Comparison of ENCODE assay signal across 13 mouse cellular contexts in the genomic region with DNA sequence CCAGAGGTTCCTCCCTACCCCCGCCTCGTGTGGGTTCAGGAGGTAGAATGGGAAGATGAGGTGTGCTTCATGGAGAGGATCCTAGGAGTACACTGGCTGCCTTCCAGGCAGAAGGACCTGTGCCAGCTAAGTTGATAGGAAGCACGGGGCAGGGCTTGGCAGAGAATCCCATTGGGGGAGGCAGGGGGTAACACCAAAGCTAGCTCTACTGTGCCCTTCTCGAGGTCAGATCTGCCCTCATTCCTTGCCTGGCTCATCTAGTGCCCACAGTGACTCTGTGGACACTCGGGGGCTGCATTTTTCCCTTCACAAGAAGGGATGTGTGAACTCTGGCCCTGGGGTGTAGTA. TPM values are rescaled to one million over a fixed set of nuclear protein-coding genes. Genes with fewer than 3 reads are reported as not detected.
DNase-seq lines count a peak whose midpoint lies in the region.
"Had no signal": no experiment of that assay in that cellular context is flagged by ENCODE, and none has a peak within 500 bp of the region (broad histone marks: within the 10 kb centered on the region; RNA-seq: fewer than 3 reads in every experiment).

No protein-coding gene starts in this region.

- intact Hi-C loops in heart, postnatal 14 days (cut with DNase I), result no loop called here

- peak; percentile 42 for DNase-seq in kidney, adult 18-20 months
- no peak for DNase-seq in kidney, adult 8-10 months
- peak; percentile 70 to 80 for DNase-seq in adrenal gland, postnatal 36 days
- peak; percentile 76 for DNase-seq in cerebellum, adult 9-11 months
- DNase-seq in heart, postnatal 14 days, result peak; percentile 76 to 87
- DNase-seq in right cerebral cortex, postnatal 36 days (ENCODE audit: low spot score in 2 of 2), result no peak
- DNase-seq in spleen, adult 18-20 months, result no peak
- DNase-seq in layer of hippocampus, postnatal 36 days, result no peak
- DNase-seq: layer of hippocampus, adult 9-11 months; lung, embryonic 14.5 days; right cerebral cortex, postnatal 14 days; thymus, postnatal 4 days had no signal

RNA-seq across cellular contexts. Expression of a gene that starts 12.7 kb away (rescaled TPM):
- 10 to 100 TPM; 22.2 to 22.9 TPM for total RNA-seq in adrenal gland, postnatal 36 days (2021)
- total RNA-seq in heart, postnatal 14 days (2021), result 10 to 100 TPM; 15.5 to 16.3 TPM
- total RNA-seq in layer of hippocampus, postnatal 36 days (2021), result 10 to 100 TPM; 25.7 to 26.5 TPM

RNA-seq across cellular contexts. Expression of a gene that starts 21.5 kb away (rescaled TPM):
- 1 to 10 TPM; 1.3 to 1.9 TPM for total RNA-seq in adrenal gland, postnatal 36 days (2021)
- total RNA-seq in heart, postnatal 14 days (2021), result 1 to 10 TPM; 1.3 to 1.5 TPM
- total RNA-seq in layer of hippocampus, postnatal 36 days (2021), result 1 to 10 TPM; 1.6 to 2.1 TPM

RNA-seq across cellular contexts. Expression of a gene that starts 23.9 kb away (rescaled TPM):
- total RNA-seq in adrenal gland, postnatal 36 days (2021), result 10 to 100 TPM; 14.5 to 14.7 TPM
- 100 to 1,000 TPM; 200 to 237 TPM for total RNA-seq in heart, postnatal 14 days (2021)
- total RNA-seq in layer of hippocampus, postnatal 36 days (2021), result 10 to 100 TPM; 34.5 to 41.8 TPM

RNA-seq across cellular contexts. Expression of a gene that starts 41.3 kb away (rescaled TPM):
- total RNA-seq in adrenal gland, postnatal 36 days (2021), result 10 to 100 TPM; 24.7 to 34.4 TPM
- total RNA-seq in heart, postnatal 14 days (2021), result 10 to 100 TPM; 11.8 to 13.3 TPM
- total RNA-seq in layer of hippocampus, postnatal 36 days (2021), result 10 to 100 TPM; 65.3 to 72.3 TPM

RNA-seq across cellular contexts. Expression of a gene that starts 44.8 kb away (rescaled TPM):
- under 1 TPM; 0.36 to 0.46 TPM for total RNA-seq in adrenal gland, postnatal 36 days (2021)
- under 1 TPM; 0.10 to 0.17 TPM for total RNA-seq in heart, postnatal 14 days (2021)
- under 1 TPM; 0.65 to 0.71 TPM for total RNA-seq in layer of hippocampus, postnatal 36 days (2021)
- total RNA-seq: CH12.LX had no signal

Comparison
In these comparisons a context has a peak if more than half of its experiments do, and no peak if none do; other contexts are left out.
1. DNase-seq: peak in kidney, adult 18-20 months (single experiment), adrenal gland, postnatal 36 days (2 of 2), cerebellum, adult 9-11 months (single experiment) and heart, postnatal 14 days (2 of 2); none in kidney, adult 8-10 months (0 of 2), right cerebral cortex, postnatal 36 days (0 of 2), spleen, adult 18-20 months (0 of 2) and layer of hippocampus, postnatal 36 days (0 of 2).
2. RNA of a gene that starts 23.9 kb away (total RNA-seq): 200 to 237 TPM in heart, postnatal 14 days; 34.5 to 41.8 TPM in layer of hippocampus, postnatal 36 days and 14.5 to 14.7 TPM in adrenal gland, postnatal 36 days; every median in the first group is over 4 times any median in the second.